Mouse (Mus musculus): ENCODE measurements around the gene Clec2i.

DNA sequence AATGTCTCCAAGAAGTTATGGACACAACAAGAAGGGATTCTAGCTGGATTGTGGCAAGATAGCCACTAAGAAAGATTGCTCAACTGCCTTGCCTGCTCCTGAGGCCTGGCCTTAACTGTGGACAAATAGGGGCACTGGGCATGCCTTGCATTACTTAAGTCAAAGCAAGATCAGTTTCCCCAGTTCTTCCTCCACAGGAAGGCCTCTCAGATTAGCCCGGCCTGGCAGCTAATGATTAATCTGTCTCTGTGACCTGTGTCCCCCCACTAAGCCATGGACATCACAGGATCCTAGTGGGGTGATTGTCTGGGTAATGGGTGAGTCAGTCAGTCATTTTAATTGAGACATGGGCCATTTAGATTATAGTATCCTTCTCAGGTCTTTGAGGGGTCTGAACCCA, 31.9 kb upstream of the Clec2i start:
- TF ChIP-seq POLR2A (IDR thresholded peaks at IDR 0.05; ENCODE audit: borderline replicate concordance, insufficient read depth, low read length): no peak
- no peak for TF ChIP-seq CTCF (IDR thresholded peaks at IDR 0.05; ENCODE audit: borderline replicate concordance, insufficient read depth, low read depth, low read length)
